Mouse (Mus musculus): ENCODE measurements around the gene Gna11. TPM values are rescaled to one million over a fixed set of nuclear protein-coding genes. Genes with fewer than 3 reads are reported as not detected.

The Gna11 gene
- polyA plus RNA-seq, 1 experiment from 2014 or later = 77.1 TPM

- H3K36me3 ChIP-seq (ENCODE audit: control insufficient read depth, insufficient read depth, low read length) = no peaks in the 10 kb centered on the region
- no peak for DNase-seq (ENCODE audit: low spot score)
- H3K9ac ChIP-seq (ENCODE audit: low read length) = no peak within 1 kb of the TSS
- ATAC-seq (replicated peaks; ENCODE audit: low FRiP score) = no peak
- H3K27me3 ChIP-seq (ENCODE audit: control insufficient read depth, insufficient read depth, low read length) = no peaks in the 10 kb centered on the region; the same call in 1 of the 2 replicates
- no peak within 1 kb of the TSS for H3K4me2 ChIP-seq (ENCODE audit: low read depth, low read length, severe bottlenecking)
- H3K9me3 ChIP-seq (ENCODE audit: control insufficient read depth, low read length) = no peaks in the 10 kb centered on the region
- H3K4me3 ChIP-seq (ENCODE audit: low read depth, low read length) = no peak within 1 kb of the TSS
- WGBS = 25% methylated on average over 9 of the region's 9 CpGs
- H3K27ac ChIP-seq (ENCODE audit: low read depth, low read length) = no peak within 1 kb of the TSS
- no peaks in the 10 kb centered on the region for H3K4me1 ChIP-seq (replicated peaks; ENCODE audit: control insufficient read depth, insufficient read depth, low read length)
These were observed 20.9 kb downstream of the Gna11 start, which contains the start of gene Gna15 for GRCm38 (mm10) chr10:81524051-81524605. Gene Gna15 (minus strand): TSS chr10:81524225.

- Histone ChIP-seq H3K4me2 (ENCODE audit: low read depth, low read length, severe bottlenecking) (no peak overlapping the region), H3K36me3 (ENCODE audit: control insufficient read depth, insufficient read depth, low read length) (no peaks in the 10 kb centered on the region), H3K27me3 (ENCODE audit: control insufficient read depth, insufficient read depth, low read length) (no peaks in the 10 kb centered on the region; the same call in 1 of the 2 replicates), H3K9me3 (ENCODE audit: control insufficient read depth, low read length) (no peaks in the 10 kb centered on the region), H3K27ac (ENCODE audit: low read depth, low read length) (no peak overlapping the region), H3K9ac (ENCODE audit: low read length) (no peak overlapping the region), H3K4me3 (ENCODE audit: low read depth, low read length) (no peak overlapping the region), H3K4me1 (replicated peaks; ENCODE audit: control insufficient read depth, insufficient read depth, low read length) (no peaks in the 10 kb centered on the region)
- ATAC-seq (replicated peaks; ENCODE audit: low FRiP score) (no peak), DNase-seq (ENCODE audit: low spot score) (no peak)
- 21% methylated on average over 19 of the region's 19 CpGs for WGBS
These were observed 21.4 kb downstream of the Gna11 start for GRCm38 (mm10) chr10:81523570-81523969.

- Histone ChIP-seq H3K36me3 (ENCODE audit: control insufficient read depth, insufficient read depth, low read length) (no peaks in the 10 kb centered on the region), H3K9ac (ENCODE audit: low read length) (no peak overlapping the region), H3K27me3 (ENCODE audit: control insufficient read depth, insufficient read depth, low read length) (no peaks in the 10 kb centered on the region; the same call in 1 of the 2 replicates), H3K4me3 (ENCODE audit: low read depth, low read length) (no peak overlapping the region), H3K4me2 (ENCODE audit: low read depth, low read length, severe bottlenecking) (no peak overlapping the region), H3K9me3 (ENCODE audit: control insufficient read depth, low read length) (no peaks in the 10 kb centered on the region), H3K27ac (ENCODE audit: low read depth, low read length) (no peak overlapping the region), H3K4me1 (replicated peaks; ENCODE audit: control insufficient read depth, insufficient read depth, low read length) (no peaks in the 10 kb centered on the region)
- ATAC-seq (replicated peaks; ENCODE audit: low FRiP score) = no peak
- 79% methylated on average over 6 of the region's 6 CpGs for WGBS
- no peak for DNase-seq (ENCODE audit: low spot score)
These were observed 21.8 kb downstream of the Gna11 start for GRCm38 (mm10) chr10:81523142-81523541.

- Histone ChIP-seq H3K27me3 (ENCODE audit: control insufficient read depth, insufficient read depth, low read length) (no peaks in the 10 kb centered on the region; the same call in 1 of the 2 replicates), H3K9me3 (ENCODE audit: control insufficient read depth, low read length) (no peaks in the 10 kb centered on the region), H3K36me3 (ENCODE audit: control insufficient read depth, insufficient read depth, low read length) (no peaks in the 10 kb centered on the region), H3K4me1 (replicated peaks; ENCODE audit: control insufficient read depth, insufficient read depth, low read length) (no peaks in the 10 kb centered on the region), H3K27ac (ENCODE audit: low read depth, low read length) (no peak overlapping the region), H3K4me2 (ENCODE audit: low read depth, low read length, severe bottlenecking) (no peak overlapping the region), H3K9ac (ENCODE audit: low read length) (no peak overlapping the region), H3K4me3 (ENCODE audit: low read depth, low read length) (no peak overlapping the region)
- ATAC-seq (replicated peaks; ENCODE audit: low FRiP score) = no peak
- 79% methylated on average over 3 of the region's 3 CpGs for WGBS
- no peak for DNase-seq (ENCODE audit: low spot score)
These were observed 25.0 kb downstream of the Gna11 start for GRCm38 (mm10) chr10:81519978-81520365.

- H3K27ac ChIP-seq (ENCODE audit: low read depth, low read length) = no peak overlapping the region
- H3K27me3 ChIP-seq (ENCODE audit: control insufficient read depth, insufficient read depth, low read length) = no peaks in the 10 kb centered on the region; the same call in 1 of the 2 replicates
- H3K4me2 ChIP-seq (ENCODE audit: low read depth, low read length, severe bottlenecking) = no peak overlapping the region
- H3K36me3 ChIP-seq (ENCODE audit: control insufficient read depth, insufficient read depth, low read length) = no peaks in the 10 kb centered on the region
- H3K4me3 ChIP-seq (ENCODE audit: low read depth, low read length) = no peak overlapping the region
- no peaks in the 10 kb centered on the region for H3K4me1 ChIP-seq (replicated peaks; ENCODE audit: control insufficient read depth, insufficient read depth, low read length)
- DNase-seq (ENCODE audit: low spot score) = no peak
- H3K9ac ChIP-seq (ENCODE audit: low read length) = no peak overlapping the region
- no peak for ATAC-seq (replicated peaks; ENCODE audit: low FRiP score)
- 88% methylated on average over 6 of the region's 6 CpGs for WGBS
- H3K9me3 ChIP-seq (ENCODE audit: control insufficient read depth, low read length) = no peaks in the 10 kb centered on the region
These were observed 25.6 kb downstream of the Gna11 start for GRCm38 (mm10) chr10:81519227-81519977.

- no peak overlapping the region for H3K9ac ChIP-seq (ENCODE audit: low read length)
- H3K27me3 ChIP-seq (ENCODE audit: control insufficient read depth, insufficient read depth, low read length) = no peaks in the 10 kb centered on the region; the same call in 1 of the 2 replicates
- H3K4me2 ChIP-seq (ENCODE audit: low read depth, low read length, severe bottlenecking) = no peak overlapping the region
- 16% methylated on average over 4 of the region's 4 CpGs for WGBS
- no peak overlapping the region for H3K4me3 ChIP-seq (ENCODE audit: low read depth, low read length)
- no peaks in the 10 kb centered on the region for H3K36me3 ChIP-seq (ENCODE audit: control insufficient read depth, insufficient read depth, low read length)
- DNase-seq (ENCODE audit: low spot score) (peak; percentile 79), ATAC-seq (replicated peaks; ENCODE audit: low FRiP score) (no peak)
- H3K9me3 ChIP-seq (ENCODE audit: control insufficient read depth, low read length) = no peaks in the 10 kb centered on the region; the same call in 1 of the 2 replicates
- H3K4me1 ChIP-seq (replicated peaks; ENCODE audit: control insufficient read depth, insufficient read depth, low read length) = no peaks in the 10 kb centered on the region
- no peak overlapping the region for H3K27ac ChIP-seq (ENCODE audit: low read depth, low read length)
These were observed 26.4 kb downstream of the Gna11 start for GRCm38 (mm10) chr10:81518546-81518945.

GRCm38 (mm10) chr10:81517227-81517626 is 27.8 kb downstream of the Gna11 start:
- no peak overlapping the region for H3K27ac ChIP-seq (ENCODE audit: low read depth, low read length)
- H3K4me2 ChIP-seq (ENCODE audit: low read depth, low read length, severe bottlenecking) = no peak overlapping the region
- 78% methylated on average over 8 of the region's 8 CpGs for WGBS
- no peak overlapping the region for H3K4me3 ChIP-seq (ENCODE audit: low read depth, low read length)
- no peaks in the 10 kb centered on the region for H3K4me1 ChIP-seq (replicated peaks; ENCODE audit: control insufficient read depth, insufficient read depth, low read length)
- no peak for ATAC-seq (replicated peaks; ENCODE audit: low FRiP score)
- no peak for DNase-seq (ENCODE audit: low spot score)
- H3K9ac ChIP-seq (ENCODE audit: low read length) = no peak overlapping the region
- H3K36me3 ChIP-seq (ENCODE audit: control insufficient read depth, insufficient read depth, low read length) = no peaks in the 10 kb centered on the region
- H3K27me3 ChIP-seq (ENCODE audit: control insufficient read depth, insufficient read depth, low read length) = no peaks in the 10 kb centered on the region; the same call in 1 of the 2 replicates
- no peaks in the 10 kb centered on the region; the same call in 1 of the 2 replicates for H3K9me3 ChIP-seq (ENCODE audit: control insufficient read depth, low read length)

GRCm38 (mm10) chr10:81513798-81514197 is 31.2 kb downstream of the Gna11 start:
- H3K9ac ChIP-seq (ENCODE audit: low read length) = no peak overlapping the region
- WGBS = 85% methylated on average over 5 of the region's 5 CpGs

More at GRCm38 (mm10) chr10:81513798-81514197, 31.2 kb downstream of the Gna11 start:
- no peaks in the 10 kb centered on the region for H3K27me3 ChIP-seq (ENCODE audit: control insufficient read depth, insufficient read depth, low read length)
- H3K36me3 ChIP-seq (ENCODE audit: control insufficient read depth, insufficient read depth, low read length) = no peaks in the 10 kb centered on the region
- ATAC-seq (replicated peaks; ENCODE audit: low FRiP score) = no peak
- H3K4me2 ChIP-seq (ENCODE audit: low read depth, low read length, severe bottlenecking) = no peak overlapping the region
- no peaks in the 10 kb centered on the region; the same call in 1 of the 2 replicates for H3K9me3 ChIP-seq (ENCODE audit: control insufficient read depth, low read length)
- H3K4me3 ChIP-seq (ENCODE audit: low read depth, low read length) = no peak overlapping the region
- no peak for DNase-seq (ENCODE audit: low spot score)
- no peak overlapping the region for H3K27ac ChIP-seq (ENCODE audit: low read depth, low read length)
- H3K4me1 ChIP-seq (replicated peaks; ENCODE audit: control insufficient read depth, insufficient read depth, low read length) = no peaks in the 10 kb centered on the region

Measured in forebrain, embryonic 11.5 days (tissue).